Mouse (Mus musculus): ENCODE results near the gene 1810037I17Rik. TPM values are rescaled to one million over a fixed set of nuclear protein-coding genes. Genes with fewer than 3 reads are reported as not detected.
A peak's percentile ranks its signal among the peaks of the same experiment; 100 is the strongest.

The 1810037I17Rik gene
- total and polyA plus RNA-seq, 3 experiments = 75.6 to 132 (median 106) TPM

DNA sequence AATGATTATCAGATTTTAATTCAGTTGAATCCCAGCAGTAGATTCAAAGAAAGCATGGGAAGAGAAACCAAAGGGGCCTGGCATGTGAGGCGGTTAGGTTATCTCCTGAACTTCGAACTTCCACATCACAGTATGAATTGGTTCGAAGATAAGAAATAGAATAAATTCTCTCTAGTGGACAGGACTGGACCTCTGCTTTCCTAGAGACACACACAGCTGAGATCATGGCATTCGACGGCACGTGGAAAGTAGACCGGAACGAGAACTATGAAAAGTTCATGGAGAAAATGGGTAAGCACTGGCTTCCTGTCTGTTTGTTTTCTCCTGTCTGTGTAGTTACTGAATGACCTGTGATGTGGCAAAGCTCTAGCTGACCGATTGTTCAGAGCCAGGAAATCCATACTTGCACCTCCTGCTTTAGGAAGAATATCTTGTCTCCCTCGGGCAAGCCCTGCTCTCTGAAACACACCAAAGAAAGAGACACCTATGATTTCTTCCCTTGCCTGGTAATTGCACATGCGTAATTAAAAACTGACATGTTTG, 28.7 kb upstream of the 1810037I17Rik start:
- Histone ChIP-seq H3K4me1 (ENCODE audit: control insufficient read depth in 1 of 2, insufficient read depth in 2 of 2) (no peaks in the 10 kb centered on the region), H3K9me3 (replicated peaks; ENCODE audit: low read length) (no peaks in the 10 kb centered on the region), H3K4me2 (ENCODE audit: insufficient read depth, low read depth, poor library complexity, severe bottlenecking) (no peak overlapping the region), H3K4me3 (replicated peaks in 1 of 3; ENCODE audit: low read depth in 2 of 3, low read length in 2 of 3, poor library complexity in 1 of 3) (no peak overlapping the region), H3K36me3 (replicated peaks in 1 of 2; ENCODE audit: control insufficient read depth in 1 of 2, insufficient read depth in 1 of 2, low read length in 1 of 2) (no peaks in the 10 kb centered on the region), H3K27ac (ENCODE audit: insufficient read depth, low read depth) (no peak overlapping the region), H3K79me2 (replicated peaks; ENCODE audit: control insufficient read depth, extremely low read depth, insufficient read depth, poor library complexity, severe bottlenecking) (no peaks in the 10 kb centered on the region), H3K27me3 (replicated peaks) (no peaks in the 10 kb centered on the region), H3K9ac (ENCODE audit: insufficient read depth, low read depth) (no peak overlapping the region)
- no peak for DNase-seq (ENCODE audit: extremely low read depth)
- no peak for TF ChIP-seq ZMIZ1 (IDR thresholded peaks at IDR 0.05; ENCODE audit: low read depth, low read length)
- TF ChIP-seq MAFK (IDR thresholded peaks at IDR 0.05; ENCODE audit: insufficient replicate concordance, low read length) = no peak
- no peak for TF ChIP-seq IRF4 (IDR thresholded peaks at IDR 0.05; ENCODE audit: low read depth, low read length)
- no peak for TF ChIP-seq HCFC1 (IDR thresholded peaks at IDR 0.05; ENCODE audit: low read depth, low read length)
- TF ChIP-seq USF2 (conservative IDR thresholded peaks at IDR 0.05; ENCODE audit: low read depth, low read length) = no peak
- no peak for TF ChIP-seq RCOR1 (conservative IDR thresholded peaks at IDR 0.05; ENCODE audit: low read depth, low read length)
- TF ChIP-seq NRF1 (IDR thresholded peaks at IDR 0.05; ENCODE audit: low read depth, low read length) = no peak
- no peak for TF ChIP-seq GABPA (IDR thresholded peaks at IDR 0.05; ENCODE audit: insufficient replicate concordance, low read depth, low read length)
- TF ChIP-seq E2F4 (IDR thresholded peaks at IDR 0.05; ENCODE audit: insufficient replicate concordance, low read depth, low read length) = no peak
- TF ChIP-seq TBP (conservative IDR thresholded peaks at IDR 0.05; ENCODE audit: low read depth, low read length) = no peak
- in situ Hi-C loops (cut with MboI; ENCODE audit: low pct_ligation_motif_present, low pct_unique_long_range_greater_than_20kb, low sequenced_read_pairs) (no loop called here), dilution Hi-C loops (cut with MboI; ENCODE audit: extremely low pct_ligation_motif_present, extremely low pct_unique_long_range_greater_than_20kb, low sequenced_read_pairs) (no loop called here)

- dilution Hi-C loops (cut with MboI; ENCODE audit: extremely low pct_ligation_motif_present, extremely low pct_unique_long_range_greater_than_20kb, low sequenced_read_pairs) (no loop called here), in situ Hi-C loops (cut with MboI; ENCODE audit: low pct_ligation_motif_present, low pct_unique_long_range_greater_than_20kb, low sequenced_read_pairs) (no loop called here)
These were observed 25.7 kb upstream of the 1810037I17Rik start for GRCm38 (mm10) chr3:122898254-122898653.

More at GRCm38 (mm10) chr3:122898254-122898653, 25.7 kb upstream of the 1810037I17Rik start:
- Histone ChIP-seq H3K9me3 (replicated peaks; ENCODE audit: low read length) (no peaks in the 10 kb centered on the region), H3K79me2 (replicated peaks; ENCODE audit: control insufficient read depth, extremely low read depth, insufficient read depth, poor library complexity, severe bottlenecking) (no peaks in the 10 kb centered on the region), H3K27me3 (replicated peaks) (no peaks in the 10 kb centered on the region), H3K4me1 (ENCODE audit: control insufficient read depth in 1 of 2, insufficient read depth in 2 of 2) (no peaks in the 10 kb centered on the region), H3K36me3 (replicated peaks in 1 of 2; ENCODE audit: control insufficient read depth in 1 of 2, insufficient read depth in 1 of 2, low read length in 1 of 2) (no peaks in the 10 kb centered on the region), H3K4me3 (replicated peaks in 1 of 3; ENCODE audit: low read depth in 2 of 3, low read length in 2 of 3, poor library complexity in 1 of 3) (no peak overlapping the region), H3K4me2 (ENCODE audit: insufficient read depth, low read depth, poor library complexity, severe bottlenecking) (peak overlapping the region; percentile 1), H3K9ac (ENCODE audit: insufficient read depth, low read depth) (no peak overlapping the region), H3K27ac (ENCODE audit: insufficient read depth, low read depth) (no peak overlapping the region)
- DNase-seq (ENCODE audit: extremely low read depth) = no peak
- TF ChIP-seq RCOR1 (conservative IDR thresholded peaks at IDR 0.05; ENCODE audit: low read depth, low read length) (no peak), MEF2A (IDR thresholded peaks at IDR 0.05; ENCODE audit: borderline replicate concordance, low read depth, low read length) (no peak), RAD21 (IDR thresholded peaks at IDR 0.05; ENCODE audit: low read depth, low read length) (no peak), CHD2 (IDR thresholded peaks at IDR 0.05; ENCODE audit: low read length) (no peak), UBTF (IDR thresholded peaks at IDR 0.05; ENCODE audit: low read depth, low read length) (no peak), IRF4 (IDR thresholded peaks at IDR 0.05; ENCODE audit: low read depth, low read length) (no peak), ELF1 (IDR thresholded peaks at IDR 0.05; ENCODE audit: low read depth, low read length) (no peak), MAFK (IDR thresholded peaks at IDR 0.05; ENCODE audit: insufficient replicate concordance, low read length) (no peak), ETS1 (conservative IDR thresholded peaks at IDR 0.05; ENCODE audit: low read depth, low read length) (no peak), SIN3A (IDR thresholded peaks at IDR 0.05; ENCODE audit: low read length) (no peak), JUN (IDR thresholded peaks at IDR 0.05; ENCODE audit: insufficient read depth, low read depth, low read length) (no peak), PAX5 (IDR thresholded peaks at IDR 0.05; ENCODE audit: low read length) (no peak)
